Mouse (Mus musculus) neural tube, embryonic 10.5 days (tissue): ENCODE measurements around the gene Zbtb38.
"Not testable (repeated sequence)": the region's sequence is repeated elsewhere in the genome, so short reads cannot be mapped to it uniquely, and the experiment has no call there.

Experiments used
- DNase-seq: peaks from one replicate; pipeline ENCODE4 v3.0.0-alpha.2; 2017; ENCODE audit warnings: low spot score; ENCODE audit errors: extremely low spot score

Gene Zbtb38

GRCm38 (mm10) chr9:96684866-96685599 is 67.6 kb downstream of the Zbtb38 start:
- DNase-seq, result no peak

DNA sequence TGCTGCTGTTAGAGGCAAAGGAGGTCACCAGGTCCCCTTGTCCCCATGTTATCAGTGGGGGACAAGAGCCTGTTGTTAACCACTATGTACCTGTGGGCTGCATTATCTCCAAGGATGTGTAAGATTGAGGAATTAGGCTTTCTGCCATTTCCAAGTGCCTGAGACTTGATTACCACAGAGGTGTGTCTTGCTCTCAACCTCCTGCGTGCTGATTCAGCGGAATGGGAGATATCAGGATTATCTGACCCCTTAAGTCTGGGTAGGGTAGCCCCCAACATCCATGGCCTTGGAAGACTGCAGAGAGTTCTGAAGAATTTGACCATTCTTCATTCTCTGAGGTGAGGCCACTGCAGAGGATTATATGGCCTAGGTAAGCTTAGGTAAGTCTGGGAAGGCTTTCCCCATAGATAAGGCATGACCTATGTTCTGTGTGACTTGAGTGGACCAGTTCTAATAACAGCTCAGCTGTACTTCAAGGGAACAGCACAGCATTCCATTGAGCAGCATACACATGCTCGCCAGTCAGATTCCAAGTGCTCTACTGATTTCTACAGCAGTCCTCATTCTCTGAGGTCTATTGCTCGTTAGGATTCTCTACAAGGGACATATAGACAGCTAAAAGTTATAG is 68.4 kb downstream of the Zbtb38 start:
- DNase-seq, result no peak

- no peak for DNase-seq
Observed at GRCm38 (mm10) chr9:96678611-96679010, 74.0 kb downstream of the Zbtb38 start.

DNA sequence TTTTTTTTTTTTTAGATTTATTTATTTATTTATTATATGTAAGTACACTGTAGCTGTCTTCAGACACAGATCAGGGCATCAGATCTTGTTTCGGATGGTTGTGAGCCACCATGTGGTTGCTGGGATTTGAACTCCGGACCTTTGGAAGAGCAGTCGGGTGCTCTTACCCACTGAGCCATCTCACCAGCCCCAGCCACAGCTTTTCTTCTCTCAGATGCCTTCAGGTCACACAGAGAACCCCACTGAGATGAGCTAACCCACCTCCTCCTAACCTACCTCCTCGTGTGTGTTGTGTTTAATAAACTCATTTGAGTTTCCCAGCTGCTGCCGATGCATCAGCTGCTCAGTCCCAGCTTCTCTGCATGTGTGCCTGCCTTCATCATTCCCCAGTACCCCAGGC is 74.9 kb downstream of the Zbtb38 start:
- not testable (repeated sequence) for DNase-seq

DNA sequence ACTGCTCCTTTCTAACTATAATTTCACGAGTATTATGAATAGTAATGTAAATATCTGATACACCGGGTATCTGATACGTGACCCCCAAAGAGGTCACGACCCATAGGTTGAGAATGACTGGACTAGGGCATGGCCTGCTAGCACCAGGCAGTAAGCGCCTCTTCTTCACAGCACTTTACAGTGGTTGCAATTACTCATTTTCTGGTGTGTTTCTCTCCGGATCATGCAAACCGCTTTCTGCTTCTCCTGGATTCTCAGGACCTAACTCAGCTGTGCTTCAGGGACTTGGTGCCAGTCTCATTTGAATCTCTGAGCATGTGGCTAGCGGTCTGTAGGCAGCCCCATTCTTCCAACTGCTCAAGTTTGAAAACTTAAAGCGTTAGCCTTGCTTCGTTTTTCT is 76.0 kb downstream of the Zbtb38 start:
- no peak for DNase-seq

- no peak for DNase-seq
Observed at GRCm38 (mm10) chr9:96675763-96676640, 76.6 kb downstream of the Zbtb38 start.

GRCm38 (mm10) chr9:96675071-96675762 is 77.4 kb downstream of the Zbtb38 start:
- peak; percentile 36 for DNase-seq

GRCm38 (mm10) chr9:96674301-96674700 is 78.3 kb downstream of the Zbtb38 start:
- DNase-seq, result no peak

DNA sequence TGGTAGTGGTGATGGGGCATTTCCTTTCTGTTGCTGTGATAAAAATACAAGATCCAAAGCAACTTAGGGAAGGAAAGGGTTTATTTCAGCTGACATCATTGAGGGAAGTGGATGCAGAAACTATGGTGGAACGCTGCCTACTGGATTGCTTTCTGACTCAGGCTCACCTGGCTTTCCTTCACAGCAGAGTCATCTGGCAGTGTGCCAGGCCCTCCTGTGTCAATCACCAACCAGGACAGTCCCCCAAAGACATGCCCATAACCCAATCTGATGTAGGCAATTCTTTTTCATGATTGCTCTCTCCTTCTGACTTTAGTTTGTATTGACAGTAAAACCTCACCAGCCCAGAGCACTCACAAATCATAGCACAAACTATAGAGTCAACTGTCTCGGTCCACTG is 80.2 kb downstream of the Zbtb38 start:
- DNase-seq, result no peak

GRCm38 (mm10) chr9:96671249-96671648 is 81.4 kb downstream of the Zbtb38 start:
- DNase-seq, result no peak

GRCm38 (mm10) chr9:96669877-96670276 is 82.8 kb downstream of the Zbtb38 start:
- peak; percentile 91 for DNase-seq

- peak; percentile 29 for DNase-seq
Observed at GRCm38 (mm10) chr9:96668628-96669027, 84.0 kb downstream of the Zbtb38 start.

DNA sequence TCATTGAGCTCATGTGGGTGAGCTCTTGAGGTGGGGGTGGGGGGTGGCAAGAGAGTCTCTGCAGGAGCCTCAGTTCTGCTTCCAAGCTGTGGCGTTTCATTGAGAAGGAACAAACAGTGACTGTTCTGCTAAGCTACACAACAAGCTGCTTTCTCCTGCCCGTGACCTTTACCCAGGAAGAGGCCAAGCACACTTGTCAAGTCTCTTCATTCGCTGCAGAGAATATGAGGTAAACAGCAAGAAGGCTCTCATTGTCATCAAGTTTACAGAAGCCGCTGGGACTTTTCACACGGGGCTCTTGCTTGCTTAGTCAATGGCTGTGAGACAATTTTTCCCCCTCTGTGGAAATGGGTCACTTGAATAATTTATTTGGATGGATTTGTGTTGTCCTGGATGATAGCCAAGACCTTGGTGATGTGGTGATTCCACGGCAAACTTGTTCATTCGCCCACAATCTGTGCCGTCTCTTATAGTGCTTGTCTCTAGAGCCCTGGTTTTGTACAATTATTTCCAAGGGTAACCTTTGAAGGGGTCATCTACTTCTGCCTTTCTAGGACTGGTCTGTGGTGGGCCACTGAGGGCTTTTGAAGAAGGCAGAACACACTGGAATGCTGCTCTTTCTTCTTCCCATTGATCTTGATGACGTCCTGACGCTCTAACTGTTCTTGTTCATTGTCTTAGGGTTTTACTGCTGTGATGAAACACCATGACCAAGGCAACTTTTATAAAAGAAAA is 92.0 kb downstream of the Zbtb38 start:
- no peak for DNase-seq

DNA sequence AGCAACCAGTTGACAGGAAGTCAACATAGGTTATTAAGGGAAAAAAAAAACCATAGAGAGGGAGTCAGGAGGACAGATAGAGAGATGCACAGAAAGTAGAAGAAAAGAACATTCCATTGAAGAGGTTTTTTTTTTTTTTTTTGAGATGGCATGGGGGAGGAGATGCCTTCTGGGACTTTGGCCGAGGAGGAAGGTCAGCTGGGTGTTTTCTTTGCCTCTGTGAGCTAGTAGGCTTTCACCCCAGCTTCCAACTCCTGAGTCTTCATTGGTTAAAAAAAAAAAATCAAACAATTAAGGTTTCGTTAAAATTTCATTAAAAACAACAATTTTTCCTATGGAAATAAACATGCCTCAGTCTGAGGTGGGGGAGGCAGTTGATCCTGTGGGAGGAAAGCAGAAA is 92.8 kb downstream of the Zbtb38 start:
- DNase-seq, result no peak

DNA sequence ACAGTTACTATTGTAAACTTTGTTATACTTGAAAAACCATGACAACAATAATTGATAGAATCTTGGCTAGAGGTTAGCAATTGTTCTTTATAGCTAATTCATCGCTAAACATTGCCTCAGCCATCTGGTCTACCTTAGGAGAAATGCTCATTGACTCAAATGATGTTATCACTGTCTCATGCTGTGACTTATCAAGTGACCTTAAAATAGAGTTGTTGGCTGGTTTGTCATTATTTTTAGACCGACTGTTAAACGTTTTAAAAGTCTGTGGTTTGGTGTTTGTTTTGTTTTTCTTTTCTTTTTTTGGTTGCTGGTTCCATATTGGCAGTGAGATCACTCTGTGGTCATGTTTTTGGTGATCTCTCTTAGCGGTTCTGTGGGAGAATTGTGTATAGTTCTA is 99.1 kb downstream of the Zbtb38 start:
- DNase-seq, result no peak

DNA sequence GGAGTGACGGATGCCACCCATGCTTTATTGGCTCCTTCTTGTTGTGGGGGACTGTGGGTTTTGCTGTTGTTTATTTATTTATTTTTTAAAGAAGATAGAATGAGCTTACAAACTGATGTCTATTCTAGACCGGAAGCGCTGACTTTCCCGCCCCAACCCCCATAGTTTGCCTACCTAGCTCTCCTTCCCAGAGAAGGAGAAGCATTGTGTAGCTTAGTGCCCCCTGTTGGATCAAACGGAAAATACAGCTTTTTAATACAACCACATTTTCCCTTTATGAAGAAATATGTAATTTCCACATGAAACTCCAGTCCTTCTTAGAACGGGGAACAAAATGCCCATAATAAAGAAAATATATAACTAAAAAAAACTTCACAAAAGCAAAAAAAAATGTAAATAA is 99.9 kb downstream of the Zbtb38 start:
- no peak for DNase-seq

GRCm38 (mm10) chr9:96650807-96651206 is 101.8 kb downstream of the Zbtb38 start:
- no peak for DNase-seq

DNA sequence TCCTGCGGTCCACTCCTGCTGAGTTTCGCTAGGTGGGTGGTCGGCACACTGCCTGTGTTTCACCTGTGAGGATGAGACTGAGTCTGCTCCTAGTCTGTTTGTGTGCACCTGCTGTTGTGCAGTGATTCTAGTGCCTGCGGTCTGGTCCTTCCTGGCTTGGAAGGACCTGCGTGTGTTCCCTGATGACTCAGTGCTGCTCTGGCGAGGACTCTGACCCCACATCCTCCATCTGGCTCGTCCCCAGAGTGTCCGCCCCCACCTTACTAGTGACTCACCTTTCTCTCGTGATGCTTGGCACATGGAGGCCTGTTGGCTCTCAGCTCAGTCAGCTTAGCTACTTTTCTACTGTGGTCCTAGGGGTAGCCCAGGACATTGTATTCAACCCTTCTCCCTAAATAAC is 102.7 kb downstream of the Zbtb38 start:
- DNase-seq, result no peak

- DNase-seq, result no peak
Observed at GRCm38 (mm10) chr9:96649362-96649761, 103.3 kb downstream of the Zbtb38 start.

- DNase-seq, result no peak
Observed at GRCm38 (mm10) chr9:96646668-96647295, 105.8 kb downstream of the Zbtb38 start.
